Mouse (Mus musculus): ENCODE measurements around the gene Naa25.

Naa25 gene

DNA sequence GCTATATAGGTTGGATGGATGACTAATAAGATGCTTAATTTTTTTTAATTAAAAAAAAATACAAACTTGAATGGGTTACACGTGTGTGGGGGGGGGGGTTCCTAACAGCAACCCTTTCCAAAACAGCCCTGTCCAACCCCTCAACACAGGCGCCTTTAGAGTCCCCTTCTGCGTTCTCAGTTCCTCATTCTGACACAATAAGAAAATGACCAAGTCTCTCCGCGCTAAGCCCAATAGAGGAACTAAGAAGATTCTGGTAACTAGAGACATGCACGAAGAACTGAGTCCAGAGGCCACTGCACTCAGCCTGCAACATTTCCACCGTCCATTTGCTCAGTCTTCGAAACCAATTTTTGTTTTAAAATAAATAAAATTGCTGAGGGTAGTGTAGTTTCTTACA lies 53.5 kb downstream of the Naa25 start:
- in situ Hi-C loops (cut with MboI, MseI) = no loop called here

DNA sequence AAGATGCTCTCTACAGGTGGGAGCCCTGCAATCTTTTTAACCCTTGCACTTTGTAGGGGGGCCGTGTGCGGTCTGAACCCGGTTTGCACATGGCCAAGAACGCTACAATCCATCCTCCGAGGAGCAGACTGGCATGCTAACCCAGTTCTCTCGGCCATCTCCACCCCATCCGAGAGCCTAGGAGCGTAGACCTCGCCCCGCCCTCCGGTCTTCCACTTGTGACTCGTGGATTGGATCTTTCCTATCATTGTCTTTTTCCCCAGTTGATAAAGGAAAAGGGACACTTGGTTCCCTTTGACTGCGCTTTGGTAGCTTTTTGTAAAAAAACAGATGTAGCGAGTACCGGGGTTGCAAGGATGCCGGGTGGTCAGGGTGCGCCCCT lies 53.9 kb downstream of the Naa25 start, which contains the start of gene Tmem116:
Gene Tmem116, plus strand, starts transcription at position 250 of the 382 bp plus-strand sequence.
- in situ Hi-C loops (cut with MboI, MseI) = no loop called here

DNA sequence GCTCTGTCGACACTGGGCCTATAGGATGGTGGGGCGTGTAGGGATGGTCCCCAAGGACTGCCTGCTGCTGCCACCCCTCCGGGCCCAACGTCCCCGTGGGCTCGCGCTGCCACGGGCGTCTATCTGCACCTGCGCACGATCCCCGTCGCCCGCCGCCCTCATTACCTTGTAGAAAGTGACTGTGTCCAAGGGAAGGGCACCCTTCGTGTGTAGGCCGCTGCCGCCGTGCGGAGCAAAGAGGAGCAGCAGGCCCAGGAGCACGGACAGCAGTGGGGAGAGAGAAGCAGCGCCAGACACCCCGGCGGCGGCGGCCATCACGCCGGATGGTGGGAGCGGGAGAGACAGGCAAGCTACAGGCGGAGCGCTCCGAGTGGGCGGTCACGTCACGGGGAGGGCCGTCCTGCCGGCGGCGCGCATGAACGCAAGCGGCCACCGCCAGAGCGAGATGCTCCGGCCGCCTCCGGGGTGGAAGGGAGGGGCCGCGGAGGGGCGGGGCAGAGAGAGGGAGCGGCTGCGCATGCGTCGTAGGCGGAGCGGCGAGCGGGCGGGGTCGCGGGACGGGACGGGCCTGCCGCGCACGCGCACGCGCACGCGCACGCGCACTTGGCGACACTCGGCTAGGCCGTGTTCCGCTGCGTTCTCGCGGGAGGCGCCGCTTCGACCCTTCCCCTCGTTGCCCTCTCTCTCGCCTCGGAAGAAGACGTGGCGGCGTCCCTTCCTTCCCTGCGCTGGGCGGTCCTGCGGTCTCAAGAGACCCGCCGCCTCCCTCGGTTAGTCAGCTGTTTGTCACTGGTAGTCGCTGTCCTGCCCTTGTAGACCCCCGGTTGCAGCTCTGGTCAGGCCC lies 54.5 kb downstream of the Naa25 start, which contains the start of gene Erp29:
Gene Erp29, minus strand, starts transcription at position 481 of the 844 bp plus-strand sequence.
- in situ Hi-C loops (cut with MboI, MseI) = no loop called here

DNA sequence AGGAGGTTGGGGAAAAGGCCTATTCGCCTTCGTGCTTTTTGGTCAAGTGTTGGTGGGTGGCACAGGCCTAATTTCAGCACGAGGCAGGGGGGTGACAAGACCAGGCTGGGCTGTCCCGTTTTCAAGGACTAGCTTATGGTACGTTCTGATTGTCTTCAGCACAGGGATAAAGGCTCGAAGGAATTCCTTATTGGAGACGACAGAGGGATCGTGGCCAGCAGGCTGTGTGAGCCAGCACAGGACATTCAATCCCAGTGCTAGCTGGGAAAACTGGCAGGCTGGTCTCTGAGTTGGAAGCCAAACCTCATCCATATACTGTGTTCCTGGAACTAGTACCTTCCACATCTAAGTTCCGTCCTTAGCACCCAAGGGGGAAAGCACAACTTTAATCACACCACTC lies 55.2 kb downstream of the Naa25 start:
- in situ Hi-C loops (cut with MboI, MseI) = no loop called here

DNA sequence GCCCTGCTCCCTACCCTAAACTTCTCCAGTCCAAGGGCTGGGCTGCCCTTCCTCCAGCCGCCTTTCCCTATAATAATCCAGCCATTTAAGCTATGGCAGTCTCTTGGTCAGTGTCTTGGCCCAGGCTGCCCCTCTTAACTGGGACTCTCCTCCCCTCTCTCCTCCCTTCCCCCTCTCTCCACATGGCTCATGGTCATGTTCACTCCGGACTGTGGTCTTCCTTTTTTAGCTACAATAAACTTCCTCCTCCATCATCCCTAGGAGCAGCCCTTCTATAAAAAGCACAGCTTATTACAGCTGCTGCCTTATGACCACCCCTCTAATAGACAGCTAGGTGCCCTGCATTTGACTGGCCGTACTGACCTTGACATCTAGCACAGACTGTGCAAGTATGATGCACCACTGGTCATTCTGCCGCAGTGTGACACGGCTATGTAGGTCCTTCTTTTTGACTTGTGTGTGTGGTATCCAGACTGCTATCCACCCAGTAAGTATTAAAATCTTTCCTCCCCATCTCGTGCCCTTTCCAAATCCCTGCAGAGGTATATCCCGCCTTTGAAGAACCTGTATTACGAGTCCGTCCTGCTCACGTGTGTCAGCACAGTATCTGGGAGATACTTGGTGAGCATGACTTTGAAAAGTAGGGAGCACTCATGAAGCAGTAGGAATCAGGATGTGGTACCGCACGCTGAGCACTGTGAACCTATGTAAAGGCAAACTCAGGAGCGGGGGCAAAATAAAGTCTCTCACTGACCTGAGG lies 56.2 kb downstream of the Naa25 start:
- in situ Hi-C loops (cut with MboI, MseI) = no loop called here

DNA sequence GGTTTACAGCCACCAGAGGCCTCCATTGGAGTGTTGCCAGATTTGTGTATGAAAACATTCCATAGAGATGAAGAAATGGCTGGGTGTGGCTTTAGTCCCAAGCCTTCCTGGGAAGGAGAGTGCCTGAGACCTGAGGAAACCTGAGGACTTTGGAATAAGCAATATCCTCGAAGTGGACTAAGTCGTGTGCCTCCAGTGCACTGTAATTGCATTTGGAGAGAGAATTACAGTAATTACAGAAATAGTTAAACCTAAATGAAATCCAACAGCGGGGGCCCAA lies 56.7 kb downstream of the Naa25 start:
- in situ Hi-C loops (cut with MboI, MseI) = no loop called here

DNA sequence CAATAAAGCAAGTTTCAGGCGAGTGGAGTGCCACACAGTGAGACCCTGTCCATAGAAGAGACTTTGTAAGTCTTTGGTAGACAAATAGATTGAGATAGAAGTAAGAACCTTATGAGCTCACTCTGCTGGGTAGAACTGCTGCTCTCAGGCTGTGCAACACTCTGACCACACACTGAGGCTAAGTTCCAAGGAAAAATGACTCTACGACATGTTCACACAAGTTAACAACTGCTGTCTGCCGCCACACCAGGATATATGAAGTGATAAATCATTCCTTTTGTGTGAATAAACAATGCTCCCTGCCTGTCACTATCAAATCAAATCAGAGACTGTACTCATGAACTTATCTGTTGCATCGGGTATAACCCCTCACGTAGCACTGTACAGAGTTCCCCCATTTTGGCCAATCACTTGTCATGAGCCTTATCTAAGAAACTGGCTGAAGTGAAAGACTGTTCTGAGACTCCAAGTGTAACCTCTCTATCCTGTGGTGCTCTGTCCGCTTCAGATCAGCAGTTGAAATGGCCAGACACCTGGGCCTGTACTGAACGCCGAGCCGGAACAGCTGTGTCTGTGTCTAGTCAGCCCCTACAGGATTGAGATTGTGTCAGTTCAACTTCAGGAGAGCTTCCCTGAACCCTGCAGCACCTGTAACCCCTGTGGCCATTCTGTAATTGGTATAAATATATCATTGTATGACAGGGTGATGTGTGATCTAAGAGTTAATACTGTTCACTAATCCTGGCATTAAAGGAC lies 58.0 kb downstream of the Naa25 start:
- in situ Hi-C loops (cut with MboI, MseI) = no loop called here

DNA sequence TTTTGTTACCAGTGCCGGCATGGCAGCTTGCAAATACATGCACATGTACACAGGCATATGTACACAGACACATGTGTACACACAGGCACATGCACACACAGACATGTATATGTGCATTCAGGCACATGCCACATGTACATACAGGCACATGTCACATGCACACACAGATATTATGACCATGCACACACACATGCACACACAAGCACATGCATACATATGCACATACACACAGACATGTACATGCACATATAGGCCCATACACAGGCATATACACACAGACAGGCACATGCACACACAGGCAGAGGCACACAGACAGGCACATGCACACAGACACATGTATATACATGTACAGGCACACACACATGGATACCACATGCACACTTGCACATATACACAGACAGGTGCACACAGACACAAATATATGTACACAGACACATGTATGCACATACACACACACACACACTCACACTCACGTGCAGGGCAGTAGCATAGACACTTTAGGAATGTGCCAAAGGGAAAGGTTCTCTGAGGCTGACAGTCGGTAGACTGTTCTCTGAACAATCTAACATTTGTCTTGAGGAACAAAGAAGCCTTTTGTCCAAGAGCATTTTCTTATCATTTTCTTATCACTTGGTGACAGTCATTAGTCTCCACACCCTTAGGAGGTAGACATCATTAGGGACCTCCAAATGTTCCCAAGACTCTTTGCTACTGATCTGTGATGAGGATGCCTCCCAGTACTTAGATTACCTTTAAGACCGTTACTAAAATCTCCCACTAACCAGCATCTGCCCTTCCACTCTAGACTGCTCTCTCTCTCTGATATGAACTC lies 63.8 kb downstream of the Naa25 start:
- in situ Hi-C loops (cut with MboI, MseI) = no loop called here

DNA sequence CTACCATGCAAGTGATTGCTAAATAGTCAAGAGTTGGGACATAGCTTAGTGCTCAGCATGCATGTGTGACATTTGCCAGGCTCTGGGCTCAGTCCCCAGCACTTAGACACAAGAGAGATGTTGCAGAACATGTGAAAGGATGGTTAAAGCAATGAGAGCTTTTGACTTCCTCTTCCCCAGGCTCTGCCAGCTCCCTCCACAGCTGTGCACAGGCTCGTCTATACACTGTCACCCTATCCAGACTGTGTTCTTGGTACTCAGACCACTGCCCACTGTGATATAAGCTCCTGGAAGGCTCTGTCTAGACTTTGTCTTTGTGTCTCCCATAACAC lies 64.4 kb downstream of the Naa25 start:
- in situ Hi-C loops (cut with MboI, MseI) = no loop called here

DNA sequence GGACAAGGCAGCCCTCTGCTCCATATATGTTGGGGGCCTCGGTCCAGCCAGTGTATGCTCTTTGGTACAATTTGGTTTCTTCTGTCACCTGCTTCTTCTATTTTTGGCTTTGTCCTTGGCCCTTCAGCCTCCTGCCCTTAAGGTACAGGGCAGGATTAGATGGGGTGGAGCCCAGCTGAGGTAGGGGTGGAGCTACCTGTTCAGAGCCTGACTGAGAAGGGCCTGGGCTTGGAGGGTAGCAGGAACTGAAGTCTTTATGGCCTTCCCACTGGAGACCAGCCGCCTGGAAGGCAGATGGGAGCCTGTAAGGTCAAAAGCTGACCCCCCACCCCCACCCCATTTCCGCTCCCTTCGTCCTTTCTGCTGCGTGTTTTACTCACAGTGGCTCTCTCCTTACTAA lies 65.2 kb downstream of the Naa25 start:
- in situ Hi-C loops (cut with MboI, MseI) = no loop called here

DNA sequence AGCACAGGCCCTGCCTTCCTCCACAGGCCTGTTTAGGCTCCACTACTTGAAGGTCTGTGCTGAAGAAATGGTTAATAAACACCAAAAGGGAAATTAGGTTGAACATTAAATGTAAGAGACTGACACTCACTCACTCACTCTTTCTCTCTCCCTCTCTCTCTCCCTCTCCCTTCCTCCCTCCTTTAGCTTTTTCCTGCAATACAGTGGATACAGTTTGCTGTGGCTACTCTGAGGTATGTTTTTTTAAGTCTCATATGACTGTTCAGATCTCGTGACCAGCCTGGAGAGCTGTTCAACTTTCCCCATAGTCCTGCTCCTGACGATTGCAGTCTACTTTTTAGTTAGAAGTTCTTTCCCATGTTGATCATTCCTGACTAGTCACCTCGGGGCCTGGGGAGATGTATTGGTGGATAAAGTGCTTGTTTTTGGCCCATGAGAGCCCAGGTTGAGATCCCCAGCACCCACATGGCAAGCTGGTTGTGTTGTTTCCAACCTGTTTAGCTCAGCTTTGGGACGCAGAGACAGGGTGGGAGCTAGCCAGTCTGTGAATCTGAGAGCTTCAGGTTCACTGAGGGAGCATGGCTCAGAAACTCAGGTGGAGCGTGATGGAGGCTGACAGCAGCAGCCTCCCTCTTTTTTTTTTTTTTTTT lies 66.0 kb downstream of the Naa25 start:
- in situ Hi-C loops (cut with MboI, MseI) = no loop called here

DNA sequence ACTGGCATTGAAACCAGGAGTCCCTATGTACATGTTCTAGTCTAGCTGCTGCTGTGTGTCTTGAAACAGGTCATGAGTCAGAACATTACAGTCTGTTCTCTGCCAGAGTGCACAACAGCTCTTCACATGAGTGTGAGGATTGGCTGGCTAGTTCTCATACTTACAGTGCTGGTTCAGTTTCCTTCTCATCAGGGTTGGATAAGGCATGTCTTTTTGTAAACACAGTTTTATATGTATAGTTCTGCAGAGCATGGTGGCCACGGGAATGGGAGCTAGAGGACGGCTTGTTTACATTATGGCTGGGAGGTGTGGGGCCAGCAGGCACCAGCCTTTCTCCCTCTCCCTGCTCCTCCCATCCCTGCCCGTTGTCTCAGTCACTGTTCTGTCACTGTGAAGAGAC lies 71.8 kb downstream of the Naa25 start:
- in situ Hi-C loops (cut with MboI, MseI) = no loop called here

DNA sequence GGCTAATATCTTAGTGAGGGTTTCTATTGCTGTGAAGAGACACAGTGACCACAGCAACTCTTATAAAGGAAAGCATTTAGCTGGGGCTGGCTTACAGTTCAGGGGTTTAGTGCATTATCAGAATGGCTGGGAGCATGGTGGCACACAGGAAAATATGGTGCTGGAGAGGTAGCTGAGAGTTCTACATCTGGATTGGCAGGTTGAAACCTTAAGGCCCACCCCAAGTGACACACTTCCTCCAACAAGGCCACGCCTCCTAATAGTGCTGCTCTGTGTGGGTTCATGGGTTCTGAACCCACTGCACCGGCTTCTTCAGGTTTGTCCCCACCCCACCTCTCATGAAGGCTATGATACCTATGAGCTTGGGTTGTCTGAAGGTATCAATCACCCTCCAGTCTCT lies 74.7 kb downstream of the Naa25 start:
- in situ Hi-C loops (cut with MboI, MseI) = no loop called here

DNA sequence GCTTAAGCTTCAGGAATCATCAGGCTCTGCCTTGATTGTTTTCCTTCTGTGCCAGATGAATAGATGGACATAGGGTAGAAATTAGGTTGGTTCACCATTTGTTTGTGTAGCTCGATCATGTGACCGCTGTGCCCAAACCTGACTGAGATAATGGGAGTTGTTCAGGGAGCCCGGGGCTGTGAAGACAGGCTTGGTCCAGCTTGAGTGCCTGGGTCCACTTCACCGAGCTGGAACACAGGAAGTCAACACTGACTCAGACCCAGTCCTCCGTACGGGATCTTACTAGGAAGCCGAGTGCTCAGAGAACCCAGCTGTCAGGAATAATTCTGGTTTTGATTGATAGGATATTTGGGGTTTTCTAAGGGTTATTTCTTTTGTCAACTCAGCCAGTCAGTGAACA lies 76.9 kb downstream of the Naa25 start:
- in situ Hi-C loops (cut with MboI, MseI) = loop anchor here (5.0 kb wide), 1 partner anchor 32 kb away; no protein-coding TSS in a partner anchor

DNA sequence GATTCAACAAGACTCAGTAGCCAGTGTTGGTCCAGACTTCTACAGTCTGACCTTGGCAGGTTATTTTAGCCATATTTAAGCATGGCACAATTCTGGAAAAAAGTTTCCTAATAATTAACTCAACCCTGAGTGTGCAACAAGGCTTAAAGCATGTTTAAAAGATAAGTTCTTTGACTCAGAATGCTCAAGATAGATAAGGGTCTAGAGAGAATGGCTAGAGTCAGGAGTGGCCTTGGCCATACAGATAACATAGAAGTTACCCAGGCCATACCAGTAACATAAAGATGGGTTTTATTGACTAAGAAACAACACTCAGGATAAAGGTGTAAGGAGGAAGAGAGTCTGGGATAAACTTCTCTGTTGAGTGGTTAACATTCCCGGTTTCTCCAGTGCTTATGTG lies 78.3 kb downstream of the Naa25 start:
- in situ Hi-C loops (cut with MboI, MseI) = loop anchor here (5.0 kb wide), 1 partner anchor 34 kb away; no protein-coding TSS in a partner anchor

DNA sequence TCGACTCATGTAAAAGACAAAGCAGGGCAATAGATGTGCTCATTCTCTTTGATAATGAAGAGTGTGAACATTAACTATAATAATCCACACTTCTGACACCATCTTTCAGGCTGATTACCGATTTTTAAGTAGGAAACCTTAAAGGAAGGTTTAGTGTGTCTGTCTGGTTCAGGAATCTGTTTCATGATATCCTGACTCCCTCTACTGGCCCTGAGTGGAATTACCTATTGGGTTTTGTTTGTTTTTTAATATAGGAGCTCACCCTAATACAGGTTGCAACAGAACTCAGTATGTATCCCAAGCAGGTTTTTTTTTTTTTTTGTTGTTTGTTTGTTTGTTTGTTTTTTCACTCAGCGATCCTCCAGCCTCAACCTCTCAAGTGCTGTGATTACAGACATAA lies 79.9 kb downstream of the Naa25 start:
- in situ Hi-C loops (cut with MboI, MseI) = loop anchor here (5.0 kb wide), 1 partner anchor 35 kb away; no protein-coding TSS in a partner anchor

DNA sequence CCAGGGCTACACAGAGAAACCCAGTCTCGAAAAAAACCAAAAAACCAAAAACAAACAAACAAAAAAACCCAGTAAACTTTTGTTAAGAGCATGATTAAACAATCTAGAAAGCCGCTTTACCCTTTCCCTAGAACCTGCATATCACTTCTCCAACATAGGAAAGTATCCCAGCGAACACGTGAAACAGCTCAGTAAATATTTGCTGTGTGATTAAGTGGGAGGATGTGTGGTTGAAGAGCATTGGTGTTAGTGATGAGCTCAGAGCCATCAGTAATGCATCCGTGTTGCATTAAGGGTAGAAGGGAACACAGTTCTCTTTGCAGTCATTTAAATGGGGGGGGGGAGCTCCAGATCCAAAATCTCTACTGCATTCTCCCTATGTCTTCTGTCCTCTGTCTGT lies 87.1 kb downstream of the Naa25 start:
- in situ Hi-C loops (cut with MboI, MseI) = no loop called here

DNA sequence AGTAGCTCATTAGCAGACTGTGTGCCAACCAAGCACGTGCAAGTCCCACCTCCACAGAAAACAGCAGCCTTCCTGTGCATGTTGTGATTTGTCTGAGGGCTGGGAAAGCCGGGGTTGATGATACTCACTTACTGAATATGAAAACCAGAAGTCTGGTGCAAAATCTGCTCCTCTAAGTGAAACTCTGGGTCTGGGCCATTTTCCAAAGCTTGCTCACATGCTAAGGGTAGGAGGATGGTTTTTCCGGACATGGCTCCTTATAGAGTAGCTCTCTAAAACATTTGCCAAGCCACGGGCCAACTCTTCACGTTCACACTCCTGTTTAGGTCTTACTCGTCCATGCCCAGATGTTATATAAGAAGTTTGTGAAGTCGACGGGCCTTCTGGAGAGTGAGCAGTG lies 95.6 kb downstream of the Naa25 start:
- in situ Hi-C loops (cut with MboI, MseI) = no loop called here
